Mouse (Mus musculus) forebrain, postnatal 0 days (tissue): Measurements from ENCODE around the gene Ptger1. TPM values are rescaled to one million over a fixed set of nuclear protein-coding genes. Genes with fewer than 3 reads are reported as not detected.
A peak's percentile ranks its signal among the peaks of the same experiment; 100 is the strongest.

Source experiments
- ATAC-seq: fragments of 200-750 bp; cut with Nextera tagmentation; 2 replicates; pipeline ENCODE4 v1.8.0; 2017; ENCODE audit warnings: mild to moderate bottlenecking, moderate library complexity
- DNase-seq: peaks from one replicate; pipeline ENCODE4 v3.0.0-alpha.2; 2015
- H3K27ac ChIP-seq: fragments of 300-500 bp; sonication (generic); 2 replicates; pipeline ENCODE4 v1.5.1; 2014; ENCODE audit warnings: low read depth, mild to moderate bottlenecking, antibody characterized with exemption, low read length, moderate library complexity, mixed read lengths
- H3K27me3 ChIP-seq: fragments of 300-500 bp; sonication (generic); 2 replicates; pipeline ENCODE4 v1.6.1; 2014; ENCODE audit warnings: mild to moderate bottlenecking, low read length, mixed read lengths; ENCODE audit not compliant: insufficient read depth
- H3K36me3 ChIP-seq: fragments of 300-500 bp; sonication (generic); 2 replicates; pipeline ENCODE4 v1.6.1; 2014; ENCODE audit warnings: mild to moderate bottlenecking, moderate library complexity; ENCODE audit not compliant: insufficient read depth
- H3K4me1 ChIP-seq: fragments of 300-500 bp; sonication (generic); 2 replicates; pipeline ENCODE4 v1.6.1; 2014; ENCODE audit warnings: antibody characterized with exemption; ENCODE audit not compliant: insufficient read depth
- H3K4me2 ChIP-seq: fragments of 300-500 bp; sonication (generic); 2 replicates; pipeline ENCODE4 v1.6.1; 2014; ENCODE audit warnings: low read depth, mild to moderate bottlenecking, moderate library complexity
- H3K4me3 ChIP-seq: fragments of 300-500 bp; sonication (generic); 2 replicates; pipeline ENCODE4 v1.5.1; 2014; ENCODE audit warnings: low read depth, low read length, mixed read lengths
- H3K9ac ChIP-seq: fragments of 300-500 bp; sonication (generic); 2 replicates; pipeline ENCODE4 v1.6.1; 2014; ENCODE audit warnings: mild to moderate bottlenecking
- H3K9me3 ChIP-seq: fragments of 300-500 bp; sonication (generic); 2 replicates; pipeline ENCODE4 v1.6.1; 2016; ENCODE audit warnings: low read length
- CTCF ChIP-seq: sonication (generic); IDR thresholded peaks from 2 replicates; pipeline ENCODE4 v1.5.1; 2016; ENCODE audit warnings: antibody characterized with exemption, control low read depth, low read depth
- WGBS: fragments of 180-500 bp; shearing (Covaris S2); extraction: QIAGEN DNeasy Blood & Tissue Kit; methylation state at CpG from one replicate; pipeline ENCODE4 v1.1.7; 2014; 5-methylcytosine and 5-hydroxymethylcytosine counted together
- polyA plus RNA-seq: library from polyadenylated mRNA; unstranded; fragments of >200 nt; fragmentation: Nextera tagmentation; extraction: Ambion mirVana; gene quantifications from 2 replicates; pipeline ENCODE4 v1.2.1, GENCODE M21; 2015
- total RNA-seq: library from RNA; depleted of rRNA; stranded (reverse); fragments of >200 nt; gene quantifications from 2 replicates; pipeline ENCODE4 v1.2.3, GENCODE M21; 2014

The Ptger1 gene
- total and polyA plus RNA-seq, 2 experiments from 2014 or later = 0.27 to 0.57 TPM

GRCm38 (mm10) chr8:83706411-83706810 lies 39.9 kb downstream of the Ptger1 start:
- H3K36me3 ChIP-seq = no peaks in the 10 kb centered on the region
- no peak for TF ChIP-seq CTCF
- H3K27ac ChIP-seq = no peak overlapping the region
- no peaks in the 10 kb centered on the region for H3K27me3 ChIP-seq
- 72% methylated on average over 5 of the region's 5 CpGs for WGBS
- H3K4me3 ChIP-seq = no peak overlapping the region
- no peak overlapping the region for H3K4me2 ChIP-seq
- DNase-seq (no peak), ATAC-seq (no peak)
- H3K9me3 ChIP-seq = no peaks in the 10 kb centered on the region
- H3K9ac ChIP-seq = no peak overlapping the region
- no peaks in the 10 kb centered on the region for H3K4me1 ChIP-seq

- Histone ChIP-seq H3K36me3 (no peaks in the 10 kb centered on the region), H3K9me3 (no peaks in the 10 kb centered on the region), H3K4me3 (no peak overlapping the region), H3K4me1 (no peaks in the 10 kb centered on the region), H3K9ac (no peak overlapping the region), H3K27me3 (no peaks in the 10 kb centered on the region), H3K27ac (no peak overlapping the region), H3K4me2 (no peak overlapping the region)
- TF ChIP-seq CTCF = no peak
- DNase-seq = no peak
- WGBS = 78% methylated on average over 8 of the region's 8 CpGs
- ATAC-seq = no peak
Measured at GRCm38 (mm10) chr8:83707554-83707953, 41.1 kb downstream of the Ptger1 start.

GRCm38 (mm10) chr8:83714676-83715030 lies 48.2 kb downstream of the Ptger1 start:
- peak overlapping the region; percentile 44 for H3K4me2 ChIP-seq
- DNase-seq = no peak
- H3K4me3 ChIP-seq = peak overlapping the region; percentile 93
- H3K36me3 ChIP-seq = peaks cover 10% of the 10 kb centered on the region; the same call in 1 of the 2 replicates
- no peaks in the 10 kb centered on the region for H3K27me3 ChIP-seq
- TF ChIP-seq CTCF = no peak
- ATAC-seq = no peak
- no peak overlapping the region for H3K9ac ChIP-seq
- 15% methylated on average over 8 of the region's 8 CpGs for WGBS
- peak overlapping the region; percentile 95 for H3K27ac ChIP-seq
- H3K9me3 ChIP-seq = no peaks in the 10 kb centered on the region
- H3K4me1 ChIP-seq = peaks cover 12% of the 10 kb centered on the region

- ATAC-seq (peak; percentile 100), DNase-seq (peak; percentile 97)
- H3K4me1 ChIP-seq = peaks cover 12% of the 10 kb centered on the region
- peak within 1 kb of the TSS; percentile 93 for H3K4me3 ChIP-seq
- under 1% methylated on average over 63 of the region's 63 CpGs for WGBS
- H3K27ac ChIP-seq = peak within 1 kb of the TSS; percentile 95
- peak within 1 kb of the TSS; percentile 85 for H3K4me2 ChIP-seq
- peaks cover 15% of the 10 kb centered on the region for H3K36me3 ChIP-seq
- H3K9me3 ChIP-seq = no peaks in the 10 kb centered on the region
- peak within 1 kb of the TSS; percentile 81 for H3K9ac ChIP-seq
- H3K27me3 ChIP-seq = no peaks in the 10 kb centered on the region
- 0 out of 2 replicates have a peak, but pooled peaks have one; percentile 22 for TF ChIP-seq CTCF
Measured at GRCm38 (mm10) chr8:83715031-83715690, 48.7 kb downstream of the Ptger1 start, which contains the start of gene Ddx39. Gene Ddx39 (plus strand): TSS chr8:83715177.

- peak overlapping the region; percentile 85 for H3K4me2 ChIP-seq
- H3K36me3 ChIP-seq = peaks cover 21% of the 10 kb centered on the region
- no peak for TF ChIP-seq CTCF
- H3K4me3 ChIP-seq = peak overlapping the region; percentile 93
- under 1% methylated on average over 17 of the region's 17 CpGs for WGBS
- H3K27me3 ChIP-seq = no peaks in the 10 kb centered on the region
- H3K27ac ChIP-seq = peak overlapping the region; percentile 95
- H3K4me1 ChIP-seq = peaks cover 12% of the 10 kb centered on the region
- peak overlapping the region; percentile 81 for H3K9ac ChIP-seq
- H3K9me3 ChIP-seq = no peaks in the 10 kb centered on the region
- no peak for DNase-seq
- no peak for ATAC-seq
Measured at GRCm38 (mm10) chr8:83715771-83716170, 49.3 kb downstream of the Ptger1 start.

GRCm38 (mm10) chr8:83716563-83716962 lies 50.1 kb downstream of the Ptger1 start:
- 78% methylated on average over 2 of the region's 2 CpGs for WGBS
- no peak for TF ChIP-seq CTCF

GRCm38 (mm10) chr8:83719048-83719447 lies 52.6 kb downstream of the Ptger1 start:
- Histone ChIP-seq H3K4me3 (no peak overlapping the region), H3K9ac (no peak overlapping the region), H3K27ac (no peak overlapping the region), H3K36me3 (peaks cover 54% of the 10 kb centered on the region), H3K9me3 (no peaks in the 10 kb centered on the region), H3K4me1 (peaks cover 12% of the 10 kb centered on the region), H3K27me3 (no peaks in the 10 kb centered on the region), H3K4me2 (no peak overlapping the region)
- DNase-seq (no peak), ATAC-seq (no peak)
- TF ChIP-seq CTCF = no peak
- 88% methylated on average over 2 of the region's 2 CpGs for WGBS

More at GRCm38 (mm10) chr8:83716563-83716962, 50.1 kb downstream of the Ptger1 start:
- Histone ChIP-seq H3K36me3 (peaks cover 29% of the 10 kb centered on the region), H3K27me3 (no peaks in the 10 kb centered on the region), H3K4me1 (peaks cover 12% of the 10 kb centered on the region), H3K9ac (no peak overlapping the region), H3K4me2 (peak overlapping the region; percentile 85), H3K9me3 (no peaks in the 10 kb centered on the region), H3K27ac (no peak overlapping the region), H3K4me3 (peak overlapping the region; percentile 93; the same call in 1 of the 2 replicates)
- DNase-seq (no peak), ATAC-seq (no peak)
